Mouse (Mus musculus) stomach, embryonic 14.5 days (tissue): ENCODE results near the gene Elf1. TPM values are rescaled to one million over a fixed set of nuclear protein-coding genes. Genes with fewer than 3 reads are reported as not detected.
A peak's percentile ranks its signal among the peaks of the same experiment; 100 is the strongest.
"Not testable (repeated sequence)": the region's sequence is repeated elsewhere in the genome, so short reads cannot be mapped to it uniquely, and the experiment has no call there.

Experiments used
- ATAC-seq: fragments of 200-750 bp; cut with Nextera tagmentation; 2 replicates; pipeline ENCODE4 v1.8.0; 2017; ENCODE audit warnings: low read depth, moderate TSS enrichment; ENCODE audit not compliant: insufficient number of reproducible peaks, insufficient read depth, low FRiP score
- H3K27ac ChIP-seq: fragments of 300-500 bp; sonication (generic); 2 replicates; pipeline ENCODE4 v1.5.1; 2014; ENCODE audit warnings: mild to moderate bottlenecking, low read length, moderate library complexity, mixed read lengths
- H3K27me3 ChIP-seq: fragments of 300-500 bp; sonication (generic); 2 replicates; pipeline ENCODE4 v1.6.1; 2014; ENCODE audit warnings: low read length, control low read depth, mixed read lengths; ENCODE audit not compliant: control insufficient read depth, insufficient read depth
- H3K36me3 ChIP-seq: fragments of 300-500 bp; sonication (generic); 2 replicates; pipeline ENCODE4 v1.6.1; 2014; ENCODE audit warnings: mild to moderate bottlenecking, control low read depth, low read length, moderate library complexity, mixed read lengths; ENCODE audit not compliant: control insufficient read depth, insufficient read depth
- H3K4me1 ChIP-seq: fragments of 300-500 bp; sonication (generic); 2 replicates; pipeline ENCODE4 v1.6.1; 2014; ENCODE audit warnings: low read length, control low read depth, mixed read lengths; ENCODE audit not compliant: control insufficient read depth, insufficient read depth
- H3K4me2 ChIP-seq: fragments of 300-500 bp; sonication (generic); replicated peaks from 2 replicates; pipeline ENCODE4 v1.6.1; 2014; ENCODE audit warnings: low read depth, low read length, control low read depth
- H3K4me3 ChIP-seq: fragments of 300-500 bp; sonication (generic); 2 replicates; pipeline ENCODE4 v1.5.1; 2014; ENCODE audit warnings: low read depth, low read length, control low read depth
- H3K9ac ChIP-seq: fragments of 300-500 bp; sonication (generic); replicated peaks from 2 replicates; pipeline ENCODE4 v1.6.1; 2014; ENCODE audit warnings: low read depth, mild to moderate bottlenecking, control low read depth, low read length, moderate library complexity, mixed read lengths
- H3K9me3 ChIP-seq: fragments of 300-500 bp; sonication (generic); 2 replicates; pipeline ENCODE4 v1.6.1; 2016; ENCODE audit warnings: low read depth, low read length, control low read depth; ENCODE audit not compliant: control insufficient read depth
- WGBS: fragments of 180-500 bp; shearing (Covaris S2); extraction: QIAGEN DNeasy Blood & Tissue Kit; methylation state at CpG from one replicate; pipeline ENCODE4 v1.1.7; 2014; 5-methylcytosine and 5-hydroxymethylcytosine counted together
- polyA plus RNA-seq: library from polyadenylated mRNA; unstranded; fragments of >200 nt; fragmentation: Nextera tagmentation; extraction: Ambion mirVana; gene quantifications from 2 replicates; pipeline ENCODE4 v1.2.1, GENCODE M21; 2014

Elf1 gene
- polyA plus RNA-seq, 1 experiment from 2014 or later = 25.8 TPM

- Histone ChIP-seq H3K27ac (no peak overlapping the region), H3K9me3 (no peaks in the 10 kb centered on the region), H3K27me3 (no peaks in the 10 kb centered on the region), H3K4me3 (no peak overlapping the region), H3K9ac (no peak overlapping the region), H3K4me1 (peaks cover 8% of the 10 kb centered on the region), H3K4me2 (no peak overlapping the region), H3K36me3 (no peaks in the 10 kb centered on the region)
- no peak for ATAC-seq
Observed at GRCm38 (mm10) chr14:79520612-79521011, 39.6 kb downstream of the Elf1 start.

- Histone ChIP-seq H3K27ac (no peak overlapping the region), H3K9me3 (no peaks in the 10 kb centered on the region), H3K27me3 (no peaks in the 10 kb centered on the region), H3K4me2 (no peak overlapping the region), H3K9ac (no peak overlapping the region), H3K36me3 (no peaks in the 10 kb centered on the region), H3K4me1 (peaks cover 8% of the 10 kb centered on the region), H3K4me3 (no peak overlapping the region)
- no peak for ATAC-seq
- WGBS = 81% methylated on average over 1 of the region's 1 CpGs
Observed at GRCm38 (mm10) chr14:79521056-79521455, 40.1 kb downstream of the Elf1 start.

- no peaks in the 10 kb centered on the region for H3K27me3 ChIP-seq
Observed at GRCm38 (mm10) chr14:79521471-79522117, 40.6 kb downstream of the Elf1 start.

DNA sequence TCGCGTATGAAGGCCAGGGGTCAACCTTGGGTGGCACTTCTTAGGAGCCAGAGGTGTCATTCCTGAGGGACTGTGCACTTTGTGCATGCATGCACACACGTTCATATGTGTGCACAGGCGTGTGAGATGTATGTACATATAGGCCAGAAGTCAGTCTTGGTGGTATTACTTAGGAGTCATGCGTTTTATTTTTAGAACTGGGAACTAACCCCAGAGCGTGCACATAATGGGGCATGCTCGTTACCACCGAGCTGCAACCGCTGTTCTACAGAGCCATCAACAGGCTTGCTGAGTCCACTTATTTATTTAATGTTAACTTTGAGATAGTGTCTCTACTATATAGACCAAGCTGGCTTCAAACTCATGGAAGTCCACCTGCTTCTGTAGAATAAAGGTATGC, 41.4 kb downstream of the Elf1 start:
- no peak overlapping the region for H3K4me2 ChIP-seq
- H3K4me1 ChIP-seq = peaks cover 14% of the 10 kb centered on the region
- H3K27me3 ChIP-seq = no peaks in the 10 kb centered on the region
- H3K36me3 ChIP-seq = no peaks in the 10 kb centered on the region
- no peak overlapping the region for H3K27ac ChIP-seq
- no peaks in the 10 kb centered on the region for H3K9me3 ChIP-seq
- H3K4me3 ChIP-seq = no peak overlapping the region
- ATAC-seq = no peak
- WGBS = 82% methylated on average over 9 of the region's 9 CpGs
- H3K9ac ChIP-seq = no peak overlapping the region

More at GRCm38 (mm10) chr14:79521471-79522117, 40.6 kb downstream of the Elf1 start:
- no peak overlapping the region for H3K27ac ChIP-seq
- no peak overlapping the region for H3K4me3 ChIP-seq
- H3K9ac ChIP-seq = no peak overlapping the region
- H3K9me3 ChIP-seq = no peaks in the 10 kb centered on the region
- no peak overlapping the region for H3K4me2 ChIP-seq
- no peaks in the 10 kb centered on the region for H3K36me3 ChIP-seq
- no peak for ATAC-seq
- peaks cover 8% of the 10 kb centered on the region for H3K4me1 ChIP-seq
- WGBS = 65% methylated on average over 6 of the region's 6 CpGs

GRCm38 (mm10) chr14:79526106-79526505, 45.1 kb downstream of the Elf1 start:
- not testable (repeated sequence) for ATAC-seq
- WGBS = 87% methylated on average over 12 of the region's 12 CpGs

DNA sequence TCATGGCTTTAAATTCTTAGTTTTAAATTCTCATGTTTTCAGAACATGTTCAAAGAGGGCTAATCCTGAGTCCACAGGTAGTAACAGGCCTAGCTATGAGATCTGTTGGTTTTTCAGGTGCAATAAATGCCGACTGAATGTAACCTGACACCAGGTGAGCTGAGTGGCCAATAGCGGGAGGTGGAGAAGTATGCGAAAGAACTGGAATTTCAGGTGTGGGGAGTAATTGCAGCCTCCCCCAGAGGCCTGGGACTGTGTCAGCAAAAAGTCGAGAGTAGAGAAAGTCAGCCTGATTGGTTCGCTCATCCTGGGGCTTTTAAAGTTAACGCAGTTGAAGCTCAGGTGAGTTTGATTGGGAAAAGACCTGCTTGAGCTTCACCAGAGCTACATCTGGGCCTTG, 46.7 kb downstream of the Elf1 start:
- Histone ChIP-seq H3K27ac (peak overlapping the region; percentile 69; the same call in 1 of the 2 replicates), H3K4me2 (no peak overlapping the region), H3K9me3 (no peaks in the 10 kb centered on the region), H3K9ac (no peak overlapping the region), H3K36me3 (no peaks in the 10 kb centered on the region), H3K4me3 (no peak overlapping the region), H3K27me3 (no peaks in the 10 kb centered on the region), H3K4me1 (peaks cover 8% of the 10 kb centered on the region)
- WGBS = 32% methylated on average over 6 of the region's 6 CpGs
- peak; percentile 95 for ATAC-seq

More at GRCm38 (mm10) chr14:79526106-79526505, 45.1 kb downstream of the Elf1 start:
- not testable (repeated sequence) for H3K27ac ChIP-seq, H3K4me3 ChIP-seq, H3K27me3 ChIP-seq, H3K9me3 ChIP-seq, H3K9ac ChIP-seq, H3K4me2 ChIP-seq, H3K36me3 ChIP-seq
- peaks cover 11% of the 10 kb centered on the region for H3K4me1 ChIP-seq

DNA sequence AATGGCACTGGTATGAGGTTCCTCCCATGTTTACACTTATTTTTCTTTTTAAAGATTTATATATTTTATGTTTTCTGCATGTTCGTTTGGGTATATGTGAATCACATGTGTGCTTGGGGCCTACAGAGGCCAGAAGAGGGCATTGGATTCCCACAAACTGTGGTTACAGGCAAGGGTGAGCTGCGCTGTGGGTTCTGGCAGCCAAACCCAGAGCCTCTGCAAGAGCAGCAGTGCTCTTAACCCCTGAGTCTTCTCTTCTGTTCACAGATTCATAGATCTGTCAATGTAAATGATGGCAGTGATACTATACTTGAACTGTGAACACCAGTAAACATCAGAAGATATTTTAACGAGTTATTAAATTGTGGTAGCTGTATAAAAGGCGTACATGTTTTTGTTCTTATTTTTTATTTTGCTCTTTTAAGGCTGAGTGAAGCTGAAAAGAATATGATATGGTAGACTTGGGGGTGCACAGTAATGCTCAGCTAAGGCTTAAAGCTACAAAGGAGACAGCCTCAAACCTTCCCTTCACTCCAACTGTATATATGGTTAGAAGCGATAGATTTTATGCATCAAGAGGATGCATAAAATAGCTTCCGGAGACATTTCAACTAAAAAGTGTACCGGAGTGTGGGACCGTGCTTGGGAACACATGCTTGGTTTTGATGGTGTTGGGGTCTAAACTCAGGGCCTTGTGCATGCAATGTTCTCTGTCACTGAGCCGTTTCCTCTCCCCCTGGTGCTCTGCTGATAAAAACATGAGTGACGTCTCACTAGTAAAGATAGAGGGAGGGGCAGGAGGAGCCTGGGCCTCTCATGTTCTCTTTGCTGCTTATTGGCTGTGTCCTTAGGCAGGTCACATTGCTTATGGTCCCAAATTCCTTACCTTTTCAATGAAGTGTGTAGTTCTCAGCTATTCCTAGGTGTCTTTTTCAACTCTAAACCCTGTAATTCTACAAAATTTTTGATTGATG, 48.9 kb downstream of the Elf1 start:
- WGBS = 78% methylated on average over 10 of the region's 10 CpGs
- Histone ChIP-seq H3K36me3 (no peaks in the 10 kb centered on the region), H3K27me3 (no peaks in the 10 kb centered on the region), H3K9ac (no peak overlapping the region), H3K4me2 (no peak overlapping the region), H3K27ac (no peak overlapping the region), H3K4me3 (no peak overlapping the region), H3K4me1 (peaks cover 8% of the 10 kb centered on the region), H3K9me3 (no peaks in the 10 kb centered on the region)
- ATAC-seq = no peak; the same call in 1 of the 2 replicates

DNA sequence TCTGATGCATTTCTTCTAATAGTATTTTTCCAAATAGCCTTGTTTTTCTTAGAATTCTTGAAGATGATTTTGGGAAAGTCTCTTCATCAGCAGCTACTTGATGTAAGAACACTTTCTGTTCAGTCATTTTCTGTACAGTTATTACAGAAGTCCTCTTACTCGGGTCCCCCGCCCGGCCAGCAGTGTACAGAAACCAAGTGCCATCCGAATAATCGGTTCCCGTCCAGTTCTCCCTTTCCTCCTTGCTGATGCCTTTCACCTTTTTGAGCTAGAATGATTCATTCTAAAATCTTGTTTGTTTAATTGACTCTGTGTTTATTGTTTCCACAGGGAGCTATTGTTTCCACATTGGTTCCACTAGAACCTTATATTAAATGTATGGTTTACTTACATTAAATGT, 49.8 kb downstream of the Elf1 start:
- Histone ChIP-seq H3K36me3 (no peaks in the 10 kb centered on the region), H3K9me3 (no peaks in the 10 kb centered on the region), H3K4me1 (peaks cover 8% of the 10 kb centered on the region), H3K4me2 (no peak overlapping the region), H3K27ac (no peak overlapping the region), H3K4me3 (no peak overlapping the region), H3K27me3 (no peaks in the 10 kb centered on the region), H3K9ac (no peak overlapping the region)
- 90% methylated on average over 6 of the region's 6 CpGs for WGBS
- no peak for ATAC-seq
